In genomic region chr4:46553864-46554263, GRCm38 (mm10) we compare ENCODE assay signal across 9 mouse cellular contexts. TPM values are rescaled to one million over a fixed set of nuclear protein-coding genes. Genes with fewer than 3 reads are reported as not detected.
DNase-seq lines count a peak whose midpoint lies in the region; ATAC-seq and TF ChIP-seq lines count a peak whose summit lies in the region.
"Had no signal": no experiment of that assay in that cellular context is flagged by ENCODE, and none has a peak within 500 bp of the region (broad histone marks: within the 10 kb centered on the region; RNA-seq: fewer than 3 reads in every experiment).

No protein-coding gene starts in this region.

- ATAC-seq in intestine, embryonic 15.5 days: peak; percentile 69
- ATAC-seq in lung, embryonic 16.5 days (ENCODE audit: low read depth): peak; percentile 67

- H3K27me3 ChIP-seq in intestine, embryonic 15.5 days (replicated peaks): no peaks in the 10 kb centered on the region
- no peaks in the 10 kb centered on the region for H3K27me3 ChIP-seq in lung, embryonic 16.5 days (ENCODE audit: control insufficient read depth, insufficient read depth, low read depth, low read length)
- no peaks in the 10 kb centered on the region for H3K27me3 ChIP-seq in embryonic facial prominence, embryonic 10.5 days (replicated peaks; ENCODE audit: low read depth, poor library complexity, severe bottlenecking)
- H3K27me3 ChIP-seq: limb, embryonic 15.5 days had no signal

- no peak for TF ChIP-seq CTCF in gastrocnemius, adult 2 months (IDR thresholded peaks at IDR 0.05)

- H3K9me3 ChIP-seq in intestine, embryonic 15.5 days: no peaks in the 10 kb centered on the region
- H3K9me3 ChIP-seq in lung, embryonic 16.5 days (ENCODE audit: control insufficient read depth, low read length): no peaks in the 10 kb centered on the region; the same call in 1 of the 2 replicates
- no peaks in the 10 kb centered on the region for H3K9me3 ChIP-seq in embryonic facial prominence, embryonic 10.5 days
- H3K9me3 ChIP-seq: limb, embryonic 15.5 days had no signal

- H3K27ac ChIP-seq in intestine, embryonic 15.5 days: peak overlapping the region; percentile 87
- peak overlapping the region; percentile 43 for H3K27ac ChIP-seq in lung, embryonic 16.5 days (ENCODE audit: low read length)
- H3K27ac ChIP-seq in gastrocnemius, adult 2 months: no peak overlapping the region
- H3K27ac ChIP-seq in embryonic facial prominence, embryonic 10.5 days (replicated peaks): no peak overlapping the region
- H3K27ac ChIP-seq: limb, embryonic 15.5 days had no signal

- no peaks in the 10 kb centered on the region for H3K36me3 ChIP-seq in intestine, embryonic 15.5 days
- H3K36me3 ChIP-seq in lung, embryonic 16.5 days (ENCODE audit: control insufficient read depth, insufficient read depth, low read length): no peaks in the 10 kb centered on the region
- H3K36me3 ChIP-seq in embryonic facial prominence, embryonic 10.5 days (replicated peaks): no peaks in the 10 kb centered on the region
- H3K36me3 ChIP-seq: limb, embryonic 15.5 days had no signal

- intact Hi-C loops in gastrocnemius, adult 2 months (cut with DNase I): no loop called here

- H3K4me2 ChIP-seq in intestine, embryonic 15.5 days (replicated peaks): no peak overlapping the region
- H3K4me2 ChIP-seq in lung, embryonic 16.5 days (ENCODE audit: low read depth, low read length): no peak overlapping the region
- H3K4me2 ChIP-seq: limb, embryonic 15.5 days had no signal

- H3K4me3 ChIP-seq in intestine, embryonic 15.5 days (replicated peaks): no peak overlapping the region
- H3K4me3 ChIP-seq in lung, embryonic 16.5 days (ENCODE audit: low read length): no peak overlapping the region
- no peak overlapping the region for H3K4me3 ChIP-seq in gastrocnemius, adult 2 months
- no peak overlapping the region for H3K4me3 ChIP-seq in embryonic facial prominence, embryonic 10.5 days
- H3K4me3 ChIP-seq: limb, embryonic 15.5 days had no signal

- no peak overlapping the region for H3K9ac ChIP-seq in intestine, embryonic 15.5 days
- H3K9ac ChIP-seq in lung, embryonic 16.5 days (ENCODE audit: low read length): no peak overlapping the region
- H3K9ac ChIP-seq: limb, embryonic 15.5 days had no signal

- DNase-seq in adrenal gland, adult (ENCODE audit: inconsistent age in 2 of 2, low spot score in 1 of 2): peak; percentile 65 to 83
- no peak for DNase-seq in adrenal gland, postnatal 4 days (ENCODE audit: low spot score in 2 of 2)
- peak; percentile 51 to 75 for DNase-seq in adrenal gland, postnatal 36 days
- DNase-seq in gastrocnemius, adult 2 months: no peak
- DNase-seq in frontal cortex, adult 2 months (ENCODE audit: extremely low spot score in 1 of 2, low spot score in 1 of 2): no peak
- DNase-seq in embryonic facial prominence, embryonic 10.5 days (ENCODE audit: low spot score): no peak

- 42% methylated on average over 1 of the region's 1 CpGs for WGBS in intestine, embryonic 15.5 days
- WGBS in lung, embryonic 16.5 days: 32% methylated on average over 1 of the region's 1 CpGs
- 79% methylated on average over 1 of the region's 1 CpGs for WGBS in embryonic facial prominence, embryonic 10.5 days

- H3K4me1 ChIP-seq in intestine, embryonic 15.5 days (replicated peaks): peaks cover 20% of the 10 kb centered on the region
- H3K4me1 ChIP-seq in lung, embryonic 16.5 days (replicated peaks; ENCODE audit: control insufficient read depth, insufficient read depth, low read length): peaks cover 5% of the 10 kb centered on the region
- peaks cover 14% of the 10 kb centered on the region for H3K4me1 ChIP-seq in embryonic facial prominence, embryonic 10.5 days
- H3K4me1 ChIP-seq: limb, embryonic 15.5 days had no signal

RNA-seq across cellular contexts. Expression of gene Trim14, which starts 17.9 kb away (rescaled TPM):
- 1 to 10 TPM; 7.2 to 7.5 TPM for total RNA-seq in adrenal gland, postnatal 4 days (2021)
- 1 to 10 TPM; 3.6 to 5.2 TPM for total RNA-seq in adrenal gland, postnatal 36 days (2021)
- 11.4 and 12.6 TPM in 2 replicates for polyA plus RNA-seq in intestine, embryonic 15.5 days (2015; fragmentation: Nextera tagmentation; extraction: Ambion mirVana)
- 3.4 and 4.2 TPM in 2 replicates for polyA plus RNA-seq in lung, embryonic 16.5 days (2015; fragmentation: Nextera tagmentation; extraction: Ambion mirVana)
- 1 to 10 TPM in 1 of 2 experiments, under 1 TPM in 1; 0.56 to 1.2 TPM for total RNA-seq in gastrocnemius, adult 2 months (2021)
- polyA plus RNA-seq in frontal cortex, adult 2 months (2012; rRNA removed): 1.00 and 1.1 TPM in 2 replicates
- 0.59 and 0.64 TPM in 2 replicates for polyA plus RNA-seq in embryonic facial prominence, embryonic 10.5 days (2016; fragmentation: Nextera tagmentation; extraction: Ambion mirVana)

RNA-seq across cellular contexts. Expression of gene Coro2a, which starts 48.1 kb away (rescaled TPM):
- 1 to 10 TPM; 5.1 to 7.0 TPM for total RNA-seq in adrenal gland, postnatal 4 days (2021)
- total RNA-seq in adrenal gland, postnatal 36 days (2021): 1 to 10 TPM; 2.5 to 3.1 TPM
- 66.0 and 68.3 TPM in 2 replicates for polyA plus RNA-seq in intestine, embryonic 15.5 days (2015; fragmentation: Nextera tagmentation; extraction: Ambion mirVana)
- 5.2 TPM in 2 replicates for polyA plus RNA-seq in lung, embryonic 16.5 days (2015; fragmentation: Nextera tagmentation; extraction: Ambion mirVana)
- total RNA-seq in gastrocnemius, adult 2 months (2021): under 1 TPM; 0.10 to 0.39 TPM
- polyA plus RNA-seq in frontal cortex, adult 2 months (2012; rRNA removed): 13.3 and 15.2 TPM in 2 replicates
- 7.1 and 8.5 TPM in 2 replicates for polyA plus RNA-seq in embryonic facial prominence, embryonic 10.5 days (2016; fragmentation: Nextera tagmentation; extraction: Ambion mirVana)

Comparison
In these comparisons a context has a peak if more than half of its experiments do, and no peak if none do; other contexts are left out.
1. DNase-seq: peak in adrenal gland, adult (2 of 2) and adrenal gland, postnatal 36 days (2 of 2); none in adrenal gland, postnatal 4 days (0 of 2), gastrocnemius, adult 2 months (single experiment), frontal cortex, adult 2 months (0 of 2) and embryonic facial prominence, embryonic 10.5 days (single experiment).
2. H3K27ac ChIP-seq: peak in intestine, embryonic 15.5 days (single experiment) and lung, embryonic 16.5 days (single experiment); none in gastrocnemius, adult 2 months (single experiment) and embryonic facial prominence, embryonic 10.5 days (single experiment).